Mouse (Mus musculus): ENCODE data around the gene Tom1l2. TPM values are rescaled to one million over a fixed set of nuclear protein-coding genes. Genes with fewer than 3 reads are reported as not detected.

Tom1l2 gene
- polyA plus RNA-seq, 1 experiment from 2014 or later, result 54.5 TPM

DNA sequence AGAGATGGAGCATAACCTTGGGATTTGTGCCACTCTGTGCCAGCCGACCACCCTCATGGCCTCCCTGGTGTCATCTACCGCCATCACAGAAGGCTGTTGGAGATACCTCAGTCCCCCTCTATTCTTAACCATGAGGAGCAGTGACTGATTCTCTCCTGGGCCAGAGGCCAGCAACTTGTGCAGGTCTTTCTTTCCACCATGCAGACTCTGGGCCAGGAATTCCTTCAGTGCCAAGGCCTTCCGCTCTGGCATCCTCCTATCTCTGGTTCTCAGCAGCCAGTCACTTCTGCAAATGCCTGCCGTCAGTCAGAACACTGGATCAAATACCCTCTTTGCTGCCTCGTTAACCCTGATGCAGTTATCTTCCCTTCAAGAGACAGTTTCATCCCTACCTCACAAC, 98.4 kb downstream of the Tom1l2 start:
- no peak overlapping the region for H3K4me3 ChIP-seq
- no peaks in the 10 kb centered on the region; the same call in 1 of the 2 replicates for H3K9me3 ChIP-seq
- 85% methylated on average over 5 of the region's 5 CpGs for WGBS
- H3K4me1 ChIP-seq (replicated peaks), result peaks cover 31% of the 10 kb centered on the region
- ATAC-seq (ENCODE audit: low FRiP score), result no peak
- peak overlapping the region; percentile 5 for H3K27ac ChIP-seq
- H3K36me3 ChIP-seq, result peaks cover 56% of the 10 kb centered on the region
- H3K9ac ChIP-seq, result no peak overlapping the region
- H3K4me2 ChIP-seq, result no peak overlapping the region
- no peaks in the 10 kb centered on the region for H3K27me3 ChIP-seq

- Histone ChIP-seq H3K27me3 (no peaks in the 10 kb centered on the region), H3K4me3 (no peak overlapping the region), H3K9ac (no peak overlapping the region), H3K36me3 (peaks cover 51% of the 10 kb centered on the region), H3K27ac (no peak overlapping the region), H3K4me1 (replicated peaks) (peaks cover 38% of the 10 kb centered on the region), H3K9me3 (no peaks in the 10 kb centered on the region; the same call in 1 of the 2 replicates), H3K4me2 (no peak overlapping the region)
- ATAC-seq (ENCODE audit: low FRiP score), result no peak
- 93% methylated on average over 2 of the region's 2 CpGs for WGBS
Observed at GRCm38 (mm10) chr11:60253546-60253945, 99.2 kb downstream of the Tom1l2 start.

DNA sequence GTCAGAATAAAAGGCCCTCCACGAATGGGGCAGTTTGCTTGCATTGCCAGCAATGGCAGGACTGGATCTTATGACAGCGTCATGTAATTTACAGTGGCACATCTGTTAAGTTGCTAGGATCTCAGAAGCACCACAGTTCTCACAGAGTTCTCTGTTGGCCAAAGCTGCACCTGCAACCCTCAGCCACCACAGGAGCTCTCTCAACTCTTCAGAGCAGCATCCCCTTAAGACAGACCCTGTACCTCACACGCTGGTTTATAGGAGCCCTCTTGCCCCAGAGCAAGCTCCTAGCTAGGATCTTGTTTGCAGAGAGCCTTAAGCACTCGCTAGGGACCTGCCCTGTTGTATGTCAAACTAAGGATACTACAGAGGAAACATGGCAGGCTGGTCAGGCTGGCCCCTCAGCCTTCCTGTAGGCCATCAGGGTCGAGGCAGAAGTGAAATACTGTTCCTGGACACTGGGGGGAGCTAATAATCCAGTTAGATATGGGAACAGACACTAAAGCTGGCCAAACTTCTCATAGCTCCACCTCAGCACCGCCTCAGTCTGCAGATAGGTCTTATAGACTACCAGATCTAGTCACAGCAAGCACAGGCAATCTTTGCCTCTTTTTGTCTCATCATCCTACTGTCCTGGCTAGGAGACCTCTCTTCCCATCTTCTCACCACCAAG, 101.6 kb downstream of the Tom1l2 start:
- ATAC-seq (ENCODE audit: low FRiP score), result no peak
- H3K4me1 ChIP-seq (replicated peaks), result peaks cover 28% of the 10 kb centered on the region
- no peaks in the 10 kb centered on the region for H3K27me3 ChIP-seq
- no peak overlapping the region for H3K4me2 ChIP-seq
- peaks cover 36% of the 10 kb centered on the region for H3K36me3 ChIP-seq
- no peak overlapping the region for H3K4me3 ChIP-seq
- H3K9ac ChIP-seq, result no peak overlapping the region
- H3K27ac ChIP-seq, result no peak overlapping the region
- WGBS, result 60% methylated on average over 6 of the region's 6 CpGs
- H3K9me3 ChIP-seq, result no peaks in the 10 kb centered on the region; the same call in 1 of the 2 replicates

DNA sequence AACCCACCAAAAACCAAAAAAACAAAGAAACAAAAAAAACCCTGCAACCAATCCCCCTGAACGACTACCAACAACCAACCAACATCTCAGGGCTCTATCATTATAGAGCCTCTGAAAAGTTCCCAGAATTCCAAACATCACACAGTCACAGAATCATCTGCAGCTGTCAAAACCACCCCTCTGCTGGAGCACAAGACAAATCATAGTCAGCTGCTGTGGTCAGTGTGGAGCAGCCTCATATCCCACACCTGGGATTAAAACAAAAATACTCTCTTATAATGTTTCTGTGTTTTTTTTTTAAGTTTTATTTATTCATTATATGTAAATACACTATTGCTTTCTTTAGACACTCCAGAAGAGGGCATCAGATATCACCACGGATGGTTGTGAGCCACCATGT, 102.8 kb downstream of the Tom1l2 start:
- no peak overlapping the region for H3K4me2 ChIP-seq
- H3K4me3 ChIP-seq, result no peak overlapping the region
- H3K27me3 ChIP-seq, result no peaks in the 10 kb centered on the region
- H3K4me1 ChIP-seq (replicated peaks), result peaks cover 16% of the 10 kb centered on the region
- H3K9me3 ChIP-seq, result no peaks in the 10 kb centered on the region; the same call in 1 of the 2 replicates
- H3K36me3 ChIP-seq, result peaks cover 43% of the 10 kb centered on the region
- no peak overlapping the region for H3K9ac ChIP-seq
- no peak for ATAC-seq (ENCODE audit: low FRiP score)
- H3K27ac ChIP-seq, result no peak overlapping the region
- WGBS, result 92% methylated on average over 2 of the region's 2 CpGs

DNA sequence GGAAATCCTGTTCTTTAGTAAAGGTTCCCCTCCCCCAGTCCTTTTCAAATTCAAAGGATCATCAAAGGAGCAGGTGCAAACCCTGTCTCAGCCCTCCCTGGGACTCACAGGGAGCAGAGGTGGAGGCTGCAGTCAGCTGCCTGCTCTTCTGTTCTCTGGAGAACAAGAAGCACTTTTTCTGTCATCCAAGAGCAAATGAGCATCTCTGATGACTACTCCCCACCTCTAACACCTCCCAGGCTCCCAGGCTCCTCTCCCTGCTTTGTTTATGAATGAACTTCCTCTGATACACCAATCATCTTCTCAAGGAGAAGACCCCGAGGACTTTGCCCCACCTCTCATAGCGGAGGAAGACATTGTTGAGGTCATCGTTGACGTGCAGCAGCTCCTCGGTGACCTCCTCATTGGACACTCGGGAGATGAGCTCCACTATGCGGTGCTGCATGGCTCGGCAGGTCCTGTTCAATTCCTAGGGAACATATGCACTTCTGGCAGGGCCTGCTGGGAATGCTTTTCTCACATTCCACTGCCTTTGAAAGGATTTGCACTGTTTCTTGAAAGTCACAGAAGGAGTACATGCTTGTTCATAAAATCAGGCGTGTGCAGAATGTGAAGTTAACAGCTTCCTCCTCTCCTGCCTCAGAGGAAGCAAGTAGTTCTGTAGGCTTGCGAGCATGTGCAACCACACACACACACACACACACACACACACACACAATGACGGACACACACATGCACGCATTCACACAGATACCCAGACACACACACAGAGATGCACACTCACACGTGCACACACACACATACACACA, 103.9 kb downstream of the Tom1l2 start:
- Histone ChIP-seq H3K9ac (no peak overlapping the region), H3K27me3 (no peaks in the 10 kb centered on the region), H3K27ac (peak overlapping the region; percentile 74), H3K4me1 (replicated peaks) (peaks cover 14% of the 10 kb centered on the region), H3K4me2 (no peak overlapping the region), H3K36me3 (peaks cover 35% of the 10 kb centered on the region), H3K4me3 (no peak overlapping the region), H3K9me3 (no peaks in the 10 kb centered on the region; the same call in 1 of the 2 replicates)
- no peak for ATAC-seq (ENCODE audit: low FRiP score)
- WGBS, result 42% methylated on average over 13 of the region's 13 CpGs

DNA sequence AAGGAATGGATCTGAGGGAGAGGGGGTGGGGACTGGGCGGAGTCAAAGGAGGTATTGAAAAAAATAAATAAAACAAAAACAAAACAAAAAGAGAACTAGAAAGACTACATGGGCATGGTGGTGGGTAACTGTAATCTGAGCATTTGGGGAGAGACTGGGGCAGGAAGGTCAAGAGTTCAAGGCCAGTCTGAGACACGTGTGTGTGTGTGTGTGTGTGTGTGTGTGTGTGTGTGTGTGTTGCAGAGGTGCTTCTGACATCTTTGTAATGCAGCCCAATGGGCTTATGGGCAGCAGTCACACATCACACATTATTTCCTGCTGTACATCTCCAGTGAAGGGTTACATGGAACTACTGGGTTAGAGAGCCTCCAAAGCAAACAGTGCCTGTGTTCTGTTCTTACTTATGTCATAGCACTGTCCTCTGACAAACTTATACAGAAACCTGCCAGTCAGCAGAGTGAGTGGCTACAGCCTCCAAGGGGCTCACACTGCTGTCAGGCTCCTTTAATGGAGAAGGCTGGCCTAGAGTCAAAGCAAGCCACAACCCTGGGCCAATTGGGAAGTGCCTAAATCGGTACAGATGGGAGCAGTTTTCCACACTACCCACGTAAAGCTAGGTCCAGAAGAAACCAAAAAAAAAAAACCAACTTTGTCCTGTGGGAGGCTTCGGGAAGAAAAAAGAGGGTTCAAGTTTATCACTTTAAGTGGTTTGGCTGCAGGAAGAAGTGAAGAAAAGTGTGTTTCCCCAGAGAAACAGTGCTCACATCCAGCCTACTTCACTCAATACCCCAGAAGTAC, 104.8 kb downstream of the Tom1l2 start:
- Histone ChIP-seq H3K4me1 (replicated peaks) (peaks cover 14% of the 10 kb centered on the region), H3K36me3 (peaks cover 34% of the 10 kb centered on the region), H3K4me3 (no peak overlapping the region), H3K27ac (peak overlapping the region; percentile 74), H3K9ac (no peak overlapping the region), H3K9me3 (no peaks in the 10 kb centered on the region; the same call in 1 of the 2 replicates), H3K27me3 (no peaks in the 10 kb centered on the region), H3K4me2 (no peak overlapping the region)
- ATAC-seq (ENCODE audit: low FRiP score), result no peak
- 55% methylated on average over 5 of the region's 5 CpGs for WGBS

DNA sequence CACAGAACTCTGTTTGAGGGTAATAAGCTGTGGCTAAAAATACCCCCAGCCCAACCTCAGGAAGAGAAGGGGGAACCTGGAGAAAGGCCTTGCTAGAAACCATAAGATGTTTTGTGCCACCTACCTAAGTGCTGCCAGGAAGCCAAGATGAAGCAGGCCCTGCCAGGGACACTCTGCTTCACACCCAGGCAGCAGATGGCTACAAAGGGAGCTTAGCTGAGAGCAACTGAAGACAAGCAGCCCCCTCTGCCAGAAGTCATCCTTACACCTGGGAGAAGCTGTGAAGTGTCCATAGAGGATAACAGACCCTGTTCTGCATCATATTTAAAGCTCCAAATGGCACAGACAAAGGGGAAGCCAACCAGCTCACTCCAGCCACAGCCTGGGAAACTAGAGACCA, 106.6 kb downstream of the Tom1l2 start:
- Histone ChIP-seq H3K27me3 (no peaks in the 10 kb centered on the region), H3K4me2 (no peak overlapping the region), H3K9ac (no peak overlapping the region), H3K27ac (no peak overlapping the region), H3K4me1 (replicated peaks) (peaks cover 14% of the 10 kb centered on the region), H3K9me3 (no peaks in the 10 kb centered on the region; the same call in 1 of the 2 replicates), H3K36me3 (peaks cover 40% of the 10 kb centered on the region), H3K4me3 (no peak overlapping the region)
- ATAC-seq (ENCODE audit: low FRiP score), result no peak

GRCm38 (mm10) chr11:60244503-60245143, 108.1 kb downstream of the Tom1l2 start:
- no peaks in the 10 kb centered on the region for H3K27me3 ChIP-seq
- no peak for ATAC-seq (ENCODE audit: low FRiP score)
- WGBS, result 77% methylated on average over 11 of the region's 11 CpGs
- no peak overlapping the region for H3K27ac ChIP-seq
- no peak overlapping the region for H3K4me2 ChIP-seq
- H3K4me1 ChIP-seq (replicated peaks), result peaks cover 14% of the 10 kb centered on the region
- H3K4me3 ChIP-seq, result no peak overlapping the region
- H3K9me3 ChIP-seq, result no peaks in the 10 kb centered on the region
- H3K9ac ChIP-seq, result no peak overlapping the region
- H3K36me3 ChIP-seq, result peaks cover 45% of the 10 kb centered on the region

- no peak overlapping the region for H3K4me3 ChIP-seq
- 87% methylated on average over 4 of the region's 4 CpGs for WGBS
- peaks cover 78% of the 10 kb centered on the region for H3K36me3 ChIP-seq
- no peaks in the 10 kb centered on the region for H3K4me1 ChIP-seq (replicated peaks)
- H3K27ac ChIP-seq, result no peak overlapping the region
- no peak for ATAC-seq (ENCODE audit: low FRiP score)
- H3K4me2 ChIP-seq, result no peak overlapping the region
- no peaks in the 10 kb centered on the region for H3K27me3 ChIP-seq
- H3K9ac ChIP-seq, result no peak overlapping the region
- H3K9me3 ChIP-seq, result no peaks in the 10 kb centered on the region
Observed at GRCm38 (mm10) chr11:60240509-60240908, 112.2 kb downstream of the Tom1l2 start.

DNA sequence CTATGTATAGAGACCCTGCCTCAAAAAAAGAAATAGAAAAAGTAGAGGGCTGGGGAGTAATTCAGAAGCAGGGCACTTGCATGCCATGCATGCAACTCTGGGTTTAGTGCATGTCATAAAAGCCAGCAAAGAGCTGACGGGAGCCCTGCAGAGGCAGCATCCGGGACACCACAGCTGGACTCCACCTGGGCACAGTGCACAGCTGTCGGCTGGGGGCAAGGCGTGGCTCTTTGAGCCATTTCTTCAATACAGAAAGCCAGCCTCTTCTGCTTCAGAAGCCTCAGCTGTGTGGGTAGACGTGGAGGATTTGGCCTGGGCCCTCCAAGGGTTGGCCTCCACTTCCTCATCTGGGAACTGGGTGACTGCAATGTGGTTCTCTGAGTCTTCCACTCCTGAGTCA, 117.4 kb downstream of the Tom1l2 start:
- Histone ChIP-seq H3K4me3 (no peak overlapping the region), H3K27ac (no peak overlapping the region), H3K27me3 (no peaks in the 10 kb centered on the region), H3K4me2 (no peak overlapping the region), H3K9me3 (no peaks in the 10 kb centered on the region), H3K36me3 (peaks cover 49% of the 10 kb centered on the region), H3K4me1 (replicated peaks) (peaks cover 21% of the 10 kb centered on the region), H3K9ac (no peak overlapping the region)
- WGBS, result 83% methylated on average over 5 of the region's 5 CpGs
- no peak for ATAC-seq (ENCODE audit: low FRiP score)

DNA sequence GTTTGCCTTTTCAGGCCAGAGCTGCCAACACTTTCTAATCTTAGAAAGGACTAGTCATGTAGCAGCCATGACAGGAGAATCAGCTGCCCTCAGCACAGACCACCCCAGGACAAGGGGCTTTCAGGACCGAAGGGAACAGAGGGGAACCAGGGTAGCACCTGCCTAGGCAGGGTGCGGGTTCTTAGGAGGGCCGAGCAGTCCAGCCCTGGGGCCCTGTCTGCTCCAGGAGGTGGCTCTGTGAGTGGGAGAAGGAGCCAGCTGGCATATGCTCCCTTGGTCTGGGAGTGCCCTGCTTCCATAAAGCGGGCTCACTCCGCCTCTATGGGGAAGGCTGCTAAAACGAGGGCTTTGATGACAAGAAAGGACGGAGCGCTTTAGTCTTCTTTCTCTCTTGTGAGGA, 119.5 kb downstream of the Tom1l2 start:
- Histone ChIP-seq H3K27me3 (no peaks in the 10 kb centered on the region), H3K36me3 (peaks cover 51% of the 10 kb centered on the region), H3K9me3 (no peaks in the 10 kb centered on the region), H3K4me1 (replicated peaks) (peaks cover 21% of the 10 kb centered on the region), H3K4me2 (no peak overlapping the region), H3K9ac (peak overlapping the region; percentile 59), H3K4me3 (no peak overlapping the region), H3K27ac (peak overlapping the region; percentile 53; the same call in 1 of the 2 replicates)
- ATAC-seq (ENCODE audit: low FRiP score), result no peak
- WGBS, result 56% methylated on average over 8 of the region's 8 CpGs
